Mouse (Mus musculus): Measurements from ENCODE around the gene Ppp2r1b.

The Ppp2r1b gene

DNA sequence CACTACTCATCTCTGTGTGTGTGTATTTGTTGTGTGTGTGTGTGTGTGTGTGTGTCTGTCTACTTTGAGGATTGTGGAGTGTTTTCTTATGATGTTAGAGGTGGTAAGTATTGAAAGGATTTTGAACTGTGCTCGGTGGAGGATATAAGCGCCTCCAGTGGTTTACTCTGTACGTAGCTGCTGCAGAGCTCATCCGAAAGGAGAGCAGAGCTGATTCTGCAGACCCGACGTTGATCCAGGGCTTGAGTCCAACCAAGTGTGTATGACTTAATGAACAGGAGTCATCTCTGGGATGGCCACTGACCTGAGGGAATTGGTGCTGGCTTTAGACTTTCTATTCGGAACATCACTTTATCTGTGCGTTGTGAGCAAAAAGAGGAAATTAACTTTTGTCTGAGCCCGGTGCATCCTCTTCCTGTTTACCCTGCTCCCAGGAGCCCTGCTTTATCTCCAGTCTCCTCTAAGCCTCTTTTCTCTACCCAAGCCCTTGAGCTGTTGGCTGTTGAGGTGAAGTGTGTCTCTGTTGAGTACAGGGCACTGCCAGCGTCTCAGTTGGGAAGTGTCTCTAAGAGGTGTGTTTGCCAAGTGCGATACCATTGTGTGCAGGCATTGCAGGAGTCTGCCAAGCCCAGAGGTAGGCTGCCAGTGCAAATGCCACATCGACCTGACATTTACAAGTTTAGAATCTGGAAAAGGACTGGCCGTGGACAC lies 3.9 kb upstream of the Ppp2r1b start:
- peak; percentile 55 to 78 for DNase-seq

DNA sequence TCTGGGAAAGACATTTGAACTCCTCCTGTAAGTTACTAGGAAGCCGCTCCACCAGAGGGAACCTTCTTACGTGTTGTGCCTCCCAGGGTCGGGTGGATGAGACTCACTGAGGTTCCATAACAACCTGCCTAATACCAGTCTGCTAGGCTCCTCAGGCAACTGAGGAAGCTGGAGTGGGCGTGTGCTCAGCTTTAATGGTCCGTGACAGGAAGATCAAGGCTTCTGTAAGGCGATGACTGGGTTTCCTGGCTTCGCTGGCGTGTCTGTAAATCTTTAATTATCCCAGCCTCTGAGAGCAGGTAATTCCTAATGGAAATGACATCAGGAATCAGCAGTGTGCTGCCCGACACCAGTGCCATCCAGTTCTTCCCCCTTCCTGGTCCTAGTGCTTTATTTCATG lies 446 bp downstream of the Ppp2r1b start:
- no peak for DNase-seq

DNA sequence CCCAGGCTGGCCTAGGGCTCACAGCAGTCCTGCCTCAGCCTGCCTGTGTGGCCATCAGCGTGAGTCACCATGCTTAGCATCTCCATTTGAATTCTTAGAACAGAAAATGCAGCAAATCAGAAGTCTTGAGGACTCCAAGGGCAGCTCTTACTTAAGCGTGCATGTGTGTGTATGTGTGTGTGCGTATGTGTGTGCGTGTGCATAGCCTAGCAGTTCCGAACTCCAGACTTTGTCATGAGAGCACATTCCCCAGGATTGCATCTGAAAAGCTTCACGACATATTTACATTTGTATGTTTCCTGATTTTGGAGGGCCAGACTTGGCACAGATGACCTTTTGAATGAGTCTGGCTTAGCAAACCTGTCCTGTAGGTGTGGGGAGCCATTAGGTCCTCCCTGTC lies 2.0 kb downstream of the Ppp2r1b start:
- DNase-seq, result peak in 1 of 2 experiments; percentile 25

DNA sequence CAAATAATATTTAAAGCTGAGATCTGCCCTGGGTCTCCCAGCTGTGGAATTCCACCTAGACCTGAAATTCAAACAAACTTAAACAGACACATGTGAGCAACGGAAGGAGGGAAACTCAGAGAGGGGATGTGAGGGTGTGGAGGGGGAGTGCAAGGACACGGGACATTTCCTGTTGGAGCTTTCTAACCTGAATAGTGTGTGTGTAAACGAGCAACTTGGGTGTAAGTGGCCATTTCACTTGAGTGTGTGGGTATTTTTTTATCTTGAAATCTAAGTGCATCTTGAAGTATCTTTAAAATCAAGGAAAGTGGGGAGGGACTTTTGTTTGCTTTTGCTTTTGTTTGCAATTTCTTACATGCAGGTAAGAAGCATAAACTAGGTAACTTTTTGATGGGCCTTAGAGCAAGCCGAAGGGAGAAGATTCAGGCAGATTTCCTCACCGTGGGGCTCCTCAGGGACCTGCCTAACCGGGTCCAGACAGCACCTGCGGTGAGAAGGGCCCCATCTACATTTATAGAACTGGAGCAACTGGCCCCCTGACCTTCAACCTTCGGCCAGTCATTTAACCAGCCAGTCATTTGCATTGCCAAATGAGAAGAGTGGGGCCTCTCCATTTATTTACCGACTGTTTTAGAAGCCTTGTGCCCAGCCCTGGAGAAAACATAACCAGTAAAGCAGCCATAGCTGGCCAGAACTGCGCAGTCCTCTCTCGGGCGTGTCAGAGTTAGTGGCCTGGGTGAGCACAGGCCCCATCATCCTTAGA lies 2.7 kb downstream of the Ppp2r1b start:
- DNase-seq, result peak in 1 of 2 experiments; percentile 42

DNA sequence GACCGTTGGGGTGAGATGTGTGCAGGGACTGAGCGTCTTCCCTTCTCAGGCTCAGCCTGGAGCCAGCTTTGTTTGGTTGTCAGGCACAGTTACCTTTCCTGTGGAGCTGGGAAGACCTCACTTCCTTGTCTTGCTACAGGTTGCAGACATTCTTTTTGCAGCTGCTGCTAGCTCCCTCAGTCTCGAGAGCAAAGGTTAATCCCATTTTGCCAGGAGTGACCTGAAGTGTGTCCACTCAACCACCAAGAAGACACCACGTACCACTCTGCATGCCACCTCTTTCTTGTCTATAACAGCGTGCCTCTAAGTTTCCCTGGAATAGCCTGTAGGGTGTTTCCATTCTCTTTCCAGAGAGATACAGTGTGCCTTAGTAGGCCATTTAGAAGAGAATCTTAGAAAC lies 3.7 kb downstream of the Ppp2r1b start:
- no peak for DNase-seq

DNA sequence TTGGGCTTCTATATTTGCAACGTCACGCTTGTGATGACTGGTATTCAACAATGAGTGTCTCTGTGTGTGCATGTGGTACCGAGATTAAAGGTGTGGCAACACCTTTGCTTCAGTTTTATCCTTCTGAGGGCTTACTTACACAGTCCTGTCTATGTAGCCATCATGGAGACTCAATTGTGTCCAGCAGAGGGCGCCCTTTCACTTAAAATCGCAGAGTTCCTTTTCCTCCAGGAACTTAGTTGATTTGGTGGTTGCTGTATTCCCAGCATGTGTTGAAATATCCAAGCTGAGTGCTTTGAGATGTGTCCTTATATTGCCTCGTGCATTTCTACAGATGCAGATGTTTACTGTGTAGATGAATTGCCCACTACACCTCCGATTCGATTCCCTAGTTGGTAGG lies 4.1 kb downstream of the Ppp2r1b start:
- peak; percentile 84 to 92 for DNase-seq

DNA sequence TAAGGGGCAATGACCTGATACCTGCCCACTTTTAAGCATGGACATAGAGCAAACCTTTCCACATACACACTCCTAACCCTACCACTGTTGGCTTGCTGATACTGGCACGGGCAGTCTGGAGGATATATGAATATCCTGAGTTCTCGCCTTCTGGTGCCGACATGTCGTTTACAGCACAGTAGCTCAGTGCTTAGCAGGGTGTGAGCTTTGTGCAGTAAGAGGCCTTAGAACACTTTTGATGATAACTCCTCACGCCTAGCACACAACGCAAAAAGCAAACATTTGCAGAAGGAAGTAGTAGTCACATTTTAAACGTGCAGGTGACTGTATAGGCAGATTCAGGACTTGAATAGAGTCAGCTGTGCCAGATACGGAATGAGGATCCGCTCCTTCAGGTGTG lies 4.7 kb downstream of the Ppp2r1b start:
- DNase-seq, result no peak

DNA sequence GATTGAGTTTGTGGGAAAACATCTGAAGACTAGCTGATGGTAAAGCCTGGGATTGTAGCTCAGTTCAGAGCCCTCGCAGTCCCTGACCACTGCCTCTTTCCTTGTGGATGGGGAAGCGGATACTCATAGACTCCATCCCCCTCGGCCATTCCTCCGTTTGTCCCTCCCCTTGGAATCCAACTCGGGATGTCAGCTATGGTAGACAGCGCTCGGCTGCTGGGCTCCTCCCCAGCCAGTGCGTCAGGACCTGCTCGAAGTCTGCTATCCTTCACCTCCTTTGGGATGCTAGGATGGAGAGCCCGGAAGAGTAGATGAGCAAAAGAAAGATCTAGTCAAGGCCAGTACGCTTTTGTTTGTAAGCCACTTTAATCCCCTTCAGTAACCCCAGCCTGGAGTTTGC lies 5.2 kb downstream of the Ppp2r1b start:
- peak in 1 of 2 experiments; percentile 37 for DNase-seq

DNA sequence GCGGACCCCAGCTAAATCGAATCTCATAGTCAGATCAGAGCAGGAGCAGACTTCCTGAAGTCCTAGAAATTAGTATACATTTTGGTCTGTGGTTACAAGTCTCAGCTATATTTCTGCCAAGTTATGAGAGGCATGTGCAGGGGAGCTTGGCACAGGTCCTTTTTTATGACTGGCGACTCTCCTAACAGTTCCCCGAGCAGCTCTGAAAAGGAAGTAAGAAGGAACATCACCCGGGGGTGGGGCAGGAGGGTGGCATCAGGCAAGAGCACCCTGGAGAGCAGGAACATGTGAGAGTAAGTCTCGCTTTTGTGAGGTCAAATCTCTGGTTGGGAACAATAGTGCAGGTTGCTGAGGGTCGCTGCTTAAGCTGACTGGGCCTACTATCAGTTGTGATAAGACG lies 5.6 kb downstream of the Ppp2r1b start:
- peak in 1 of 2 experiments; percentile 46 for DNase-seq

DNA sequence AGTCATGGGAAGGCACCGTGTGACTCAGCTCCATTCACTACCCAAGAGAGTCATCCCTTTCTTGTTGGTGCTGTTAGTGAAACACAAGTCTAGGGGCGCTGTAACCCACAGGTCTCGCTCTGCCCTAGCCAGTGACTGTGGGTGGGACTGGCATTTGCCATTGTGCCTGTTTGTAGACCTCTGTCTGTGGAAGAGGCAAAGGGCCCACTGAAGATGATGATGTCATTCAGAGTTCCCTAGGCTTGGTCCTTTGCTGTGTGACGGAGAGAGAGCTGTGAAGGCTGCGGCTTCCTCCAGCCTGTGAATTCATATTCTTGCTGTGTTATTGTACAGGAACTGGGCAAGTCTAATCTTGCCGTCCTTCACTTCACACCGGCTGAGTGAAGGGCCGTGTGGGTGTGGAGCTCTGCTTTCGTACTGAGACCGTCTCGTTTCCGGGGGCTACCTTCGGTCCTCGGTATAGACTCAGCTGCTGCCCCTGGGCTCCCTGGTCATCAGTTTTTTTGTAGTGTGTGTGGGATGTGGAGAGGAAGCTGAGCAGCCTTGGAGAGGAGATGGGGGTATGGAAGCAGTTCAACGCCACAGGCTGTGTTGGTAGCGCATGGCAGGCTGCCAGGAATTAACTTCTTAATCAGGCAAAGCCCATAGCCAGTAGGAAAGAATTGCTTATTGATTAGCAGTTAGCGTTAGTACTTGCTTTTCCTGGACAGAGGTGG lies 7.7 kb downstream of the Ppp2r1b start:
- no peak for DNase-seq

DNA sequence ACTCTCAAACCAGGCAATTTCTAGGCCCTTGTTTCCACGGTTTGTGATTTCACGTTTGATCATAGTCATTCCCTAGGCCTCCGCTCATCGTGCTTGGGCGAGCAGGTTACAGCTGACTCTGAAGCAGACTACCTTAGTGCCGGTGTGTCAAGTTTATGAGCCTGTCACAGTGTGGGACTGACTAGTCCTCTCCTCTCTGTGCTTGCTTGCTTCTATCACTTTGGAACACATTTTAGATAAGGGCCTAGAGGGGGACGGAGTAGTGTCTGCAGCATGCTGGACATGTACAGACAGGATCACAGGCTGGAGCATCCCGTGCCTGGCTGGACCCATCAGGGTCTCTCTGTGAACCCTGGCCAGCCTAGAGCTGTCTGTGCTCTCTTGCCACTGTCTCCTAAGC lies 9.3 kb downstream of the Ppp2r1b start:
- no peak for DNase-seq

DNA sequence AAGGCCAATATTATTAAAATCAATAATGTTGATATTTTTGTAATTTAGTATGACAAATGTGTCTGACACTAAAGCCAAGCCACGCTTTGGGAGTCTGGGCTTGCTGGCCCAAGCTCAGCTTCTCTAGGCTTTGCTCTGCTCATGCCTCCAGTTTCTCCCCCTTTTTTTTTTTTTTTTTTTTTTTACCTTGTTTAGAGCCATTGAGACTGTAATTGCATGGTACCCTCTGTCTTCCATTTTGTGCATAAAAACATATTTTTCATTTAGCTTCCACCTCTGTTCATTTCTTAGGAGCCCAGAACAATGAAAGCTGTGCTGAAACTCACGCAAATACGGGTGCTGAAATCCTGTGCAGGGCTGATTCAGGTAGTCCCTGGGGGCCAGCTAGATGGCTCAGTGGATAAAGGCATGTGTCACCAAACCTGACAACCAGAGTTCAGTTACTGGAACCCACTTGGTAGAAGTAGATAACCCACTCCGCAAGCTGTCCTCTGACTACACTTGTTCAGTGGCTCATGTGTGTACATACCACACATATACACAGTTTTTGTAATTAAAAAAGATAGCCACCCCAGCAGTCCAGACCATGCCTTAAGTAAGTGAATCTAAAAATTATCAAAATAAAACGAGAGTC lies 10.1 kb downstream of the Ppp2r1b start:
- no peak for DNase-seq

DNA sequence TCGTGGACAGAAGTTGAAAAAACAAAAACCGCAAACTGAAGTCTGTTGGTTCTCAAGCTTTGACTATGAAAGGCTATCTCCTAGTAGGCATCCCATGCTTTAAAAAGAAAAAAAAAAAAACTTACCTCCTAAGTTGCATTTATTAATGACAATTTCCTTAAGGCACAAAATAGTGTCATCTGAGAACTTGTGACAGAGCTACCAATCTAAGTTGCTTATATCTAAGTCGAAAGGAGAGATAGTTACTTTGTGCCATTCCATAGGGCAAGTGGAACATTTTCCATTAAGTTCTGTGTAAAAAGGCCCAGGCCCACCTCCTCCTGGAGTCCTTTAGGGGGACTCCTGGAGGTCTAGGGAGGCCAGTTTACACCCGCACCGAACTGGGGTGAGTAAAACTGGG lies 10.7 kb downstream of the Ppp2r1b start:
- no peak for DNase-seq

DNA sequence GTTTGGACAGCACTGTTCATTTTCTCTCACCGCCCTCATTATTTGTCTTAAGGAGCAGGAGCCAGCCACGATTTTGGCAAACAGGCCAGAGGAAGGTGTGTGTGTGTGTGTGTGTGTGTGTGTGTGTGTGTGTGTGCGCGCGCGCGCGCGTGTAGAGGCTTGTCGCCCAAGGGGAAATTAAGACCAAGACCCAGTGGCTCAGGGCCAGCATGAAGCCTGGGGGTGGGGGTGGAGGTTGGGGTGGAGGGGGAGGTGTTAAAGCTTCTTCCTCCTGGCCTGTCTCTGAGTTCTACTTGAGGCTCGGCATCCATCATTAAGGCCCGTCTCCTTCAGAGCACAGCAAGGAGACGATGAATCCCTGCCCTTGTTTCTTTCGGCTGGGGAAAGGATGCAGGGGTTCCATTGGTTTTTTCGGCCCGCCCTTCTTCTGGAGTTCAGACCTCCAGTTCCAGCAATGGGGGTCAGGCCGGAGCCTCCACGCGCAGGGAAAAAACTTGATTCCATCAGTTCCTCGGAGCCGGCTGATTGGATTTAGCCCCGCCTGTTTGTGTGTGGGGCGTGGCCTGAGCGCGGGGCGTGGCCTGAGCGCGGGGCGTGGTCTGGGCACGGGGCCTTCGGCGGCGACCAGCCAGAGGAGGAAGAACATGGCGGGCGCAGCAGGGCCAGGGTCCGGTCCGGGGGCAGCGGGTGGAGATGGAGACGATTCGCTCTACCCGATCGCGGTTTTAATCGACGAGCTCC lies 11.4 kb downstream of the Ppp2r1b start:
- DNase-seq, result peak; percentile 95 to 97

DNA sequence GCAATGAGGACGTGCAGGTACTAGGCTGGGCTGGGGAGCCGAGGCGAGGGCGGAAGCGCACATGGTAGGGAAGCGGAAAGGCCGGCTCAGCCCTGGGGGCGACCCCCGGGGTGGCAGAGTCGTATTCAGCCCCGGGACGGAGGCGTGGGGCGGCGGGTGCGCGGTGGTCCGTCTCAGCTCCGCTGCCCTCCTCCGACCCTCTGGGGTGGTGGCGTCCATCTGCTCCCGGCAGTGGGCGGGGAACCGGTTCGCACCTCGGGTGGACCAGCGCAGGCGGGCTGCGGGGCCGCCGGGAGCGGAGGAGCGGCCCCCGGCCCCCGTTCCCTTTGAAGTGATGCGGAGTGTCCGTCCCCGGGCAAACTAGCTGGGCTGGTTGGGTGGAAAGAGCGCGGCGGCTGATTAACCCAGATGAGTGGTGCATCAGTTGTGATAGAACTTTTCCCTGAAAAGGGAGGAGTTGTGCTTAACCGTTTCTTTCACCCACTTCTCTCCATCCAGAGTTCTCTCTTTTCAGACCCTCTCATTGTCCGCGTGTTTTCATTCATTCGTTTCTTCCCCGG lies 12.1 kb downstream of the Ppp2r1b start:
- no peak for DNase-seq

DNA sequence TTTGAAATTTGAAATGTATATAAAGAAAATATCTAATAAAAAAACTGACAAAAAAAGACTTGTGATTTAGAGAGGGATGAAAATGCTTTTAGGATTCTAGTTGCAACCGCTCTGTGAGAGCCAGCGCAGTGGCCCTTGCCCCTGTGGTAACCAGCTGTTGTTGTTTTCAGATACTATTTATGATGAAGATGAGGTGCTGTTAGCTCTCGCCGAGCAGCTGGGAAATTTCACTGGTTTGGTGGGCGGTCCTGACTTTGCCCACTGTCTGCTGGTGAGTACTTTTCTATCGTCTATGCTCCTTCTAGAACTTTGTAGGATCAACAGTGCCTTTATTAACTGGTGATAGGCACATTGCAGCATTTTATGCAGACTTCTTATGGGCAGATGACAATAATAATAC lies 13.6 kb downstream of the Ppp2r1b start:
- DNase-seq, result peak; percentile 39 to 82

DNA sequence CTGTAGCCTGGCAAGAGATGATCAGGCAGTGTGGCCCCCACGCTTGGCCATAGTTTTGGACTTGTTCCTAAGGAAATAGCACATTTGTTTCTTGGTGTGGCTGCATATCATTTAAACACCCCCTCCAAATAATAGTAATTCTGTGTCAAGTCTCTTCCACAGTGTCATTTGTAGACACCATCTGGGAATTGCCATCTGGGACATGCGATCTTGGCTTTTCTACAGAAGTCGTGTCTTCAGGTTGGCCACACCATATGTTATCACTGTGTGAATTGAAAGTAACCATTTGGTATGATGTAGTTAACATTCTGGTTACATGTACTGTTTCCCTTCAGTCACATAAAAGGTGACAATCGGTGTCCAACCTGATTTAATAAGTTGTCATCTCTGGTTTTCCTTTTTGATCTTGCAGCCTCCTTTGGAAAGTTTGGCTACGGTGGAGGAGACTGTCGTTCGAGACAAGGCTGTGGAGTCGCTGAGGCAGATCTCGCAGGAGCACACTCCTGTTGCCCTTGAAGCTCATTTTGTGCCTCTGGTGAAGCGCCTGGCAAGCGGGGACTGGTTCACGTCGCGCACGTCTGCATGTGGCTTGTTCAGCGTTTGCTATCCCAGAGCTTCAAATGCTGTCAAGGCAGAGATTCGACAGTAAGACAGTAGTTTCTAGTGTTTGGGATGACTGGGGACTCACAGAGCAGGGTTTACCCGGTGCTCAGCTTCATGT lies 16.2 kb downstream of the Ppp2r1b start:
- no peak for DNase-seq

DNA sequence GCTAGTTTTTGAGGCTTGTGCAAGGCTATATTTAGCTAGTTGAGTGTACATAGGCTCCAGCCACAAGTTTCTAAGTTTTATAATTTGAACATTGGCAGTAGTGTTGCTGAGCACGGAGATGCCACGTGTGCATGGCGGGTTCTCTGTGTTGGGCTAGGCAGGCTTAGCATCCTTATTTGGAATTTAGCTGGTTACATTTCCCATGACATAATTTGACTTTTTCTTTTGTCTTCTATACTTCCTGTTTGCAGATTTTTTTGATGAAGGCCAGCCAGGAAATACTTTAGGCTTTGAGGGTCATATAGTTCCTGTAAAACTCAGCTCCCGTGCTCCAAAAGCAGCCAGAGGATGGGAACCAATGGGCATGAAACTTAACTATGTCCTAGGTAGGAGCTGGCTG lies 18.7 kb downstream of the Ppp2r1b start:
- DNase-seq, result no peak

DNA sequence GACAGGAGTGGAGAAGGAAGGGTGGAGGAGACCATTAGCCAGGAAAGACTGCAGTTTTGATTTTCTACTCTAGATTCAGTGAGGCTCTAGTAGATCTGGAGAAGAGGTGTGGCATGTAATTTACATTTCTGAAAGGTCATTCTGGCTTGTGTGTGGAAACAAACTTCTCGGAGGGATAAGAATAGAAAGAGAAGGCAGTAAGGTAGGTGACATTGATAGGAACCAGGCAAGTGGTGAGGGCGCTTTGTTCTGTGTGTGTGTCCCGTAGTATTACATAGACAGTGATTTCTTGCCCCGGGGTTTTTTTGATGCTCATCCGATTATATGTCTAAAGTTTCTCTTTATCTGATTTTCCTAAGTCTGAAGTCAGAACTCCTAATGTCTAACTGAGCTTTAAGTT lies 19.8 kb downstream of the Ppp2r1b start:
- DNase-seq, result no peak

DNA sequence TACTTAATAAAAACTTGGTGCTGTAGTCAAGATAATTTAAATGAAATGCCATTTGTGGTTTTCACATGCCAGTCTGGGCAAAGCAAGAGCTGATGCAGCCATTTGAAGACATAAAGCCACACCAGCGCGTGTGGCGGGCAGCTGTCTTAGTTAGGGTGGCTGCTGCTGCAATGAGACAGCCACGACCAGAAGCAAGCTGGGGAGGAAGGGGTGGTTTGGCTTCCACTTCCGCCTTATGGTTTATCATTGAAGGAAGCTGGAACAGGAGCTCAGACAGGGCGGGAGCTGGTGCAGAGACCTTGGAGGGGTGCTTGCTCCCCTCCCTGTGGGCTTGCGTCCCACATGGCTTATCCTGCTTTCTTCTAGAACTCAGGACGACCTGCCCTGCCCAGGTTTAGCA lies 20.7 kb downstream of the Ppp2r1b start:
- DNase-seq, result peak in 1 of 2 experiments; percentile 43

DNA sequence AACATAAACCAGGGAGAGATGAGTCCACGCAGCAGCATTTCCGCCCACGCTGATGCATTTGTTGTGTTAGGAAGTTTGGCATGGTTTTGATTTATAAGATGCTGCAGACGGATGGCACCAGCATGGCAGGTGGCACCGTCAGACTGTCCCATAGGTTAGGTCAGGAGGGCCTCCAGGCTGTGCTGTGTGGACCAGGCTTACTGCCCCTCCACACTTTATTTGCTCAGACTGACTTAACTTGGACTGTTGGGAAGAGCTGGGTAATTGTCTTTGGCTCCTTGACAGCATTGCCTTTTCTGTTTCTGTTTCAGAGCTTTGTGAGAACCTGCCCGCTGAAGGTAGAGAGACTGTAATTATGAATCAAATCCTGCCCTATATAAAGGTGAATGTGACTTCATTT lies 21.9 kb downstream of the Ppp2r1b start:
- no peak for DNase-seq

DNA sequence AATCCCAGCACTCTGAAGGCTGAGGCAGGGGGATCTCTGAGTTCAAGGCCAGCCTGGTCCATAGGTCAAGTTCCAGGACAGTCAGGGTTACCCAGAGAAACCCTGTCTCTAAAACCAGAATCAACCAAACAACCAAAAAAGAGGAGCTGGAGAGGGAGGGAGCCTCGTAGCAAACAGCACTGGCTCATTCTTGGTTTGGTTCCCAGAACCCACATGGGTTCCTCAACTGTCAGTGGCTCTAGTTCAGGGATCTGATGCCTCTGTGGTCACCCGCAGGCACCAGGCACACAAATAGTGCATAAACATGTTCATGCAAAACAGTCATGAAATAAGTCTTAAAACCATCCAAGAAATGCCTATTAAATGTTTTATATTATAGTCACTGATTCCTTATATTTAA lies 23.1 kb downstream of the Ppp2r1b start:
- no peak for DNase-seq

Measured in lung, postnatal 4 days (tissue).